Mouse (Mus musculus) hindbrain, embryonic 13.5 days (tissue): Measurements from ENCODE around the gene Ddx51. TPM values are rescaled to one million over a fixed set of nuclear protein-coding genes. Genes with fewer than 3 reads are reported as not detected.

Experiments
- ATAC-seq: fragments of 200-750 bp; cut with Nextera tagmentation; 2 replicates; pipeline ENCODE4 v1.8.0; 2017; ENCODE audit warnings: moderate TSS enrichment; ENCODE audit not compliant: low FRiP score
- H3K27ac ChIP-seq: fragments of 300-500 bp; sonication (generic); 2 replicates; pipeline ENCODE4 v1.5.1; 2015; ENCODE audit warnings: inconsistent platforms, mild to moderate bottlenecking, moderate library complexity
- H3K27me3 ChIP-seq: fragments of 300-500 bp; sonication (generic); 2 replicates; pipeline ENCODE4 v1.6.1; 2015; ENCODE audit warnings: mild to moderate bottlenecking, inconsistent platforms
- H3K36me3 ChIP-seq: fragments of 300-500 bp; sonication (generic); 2 replicates; pipeline ENCODE4 v1.6.1; 2015; ENCODE audit warnings: mild to moderate bottlenecking, inconsistent platforms
- H3K4me1 ChIP-seq: fragments of 300-500 bp; sonication (generic); replicated peaks from 2 replicates; pipeline ENCODE4 v1.6.1; 2015; ENCODE audit warnings: inconsistent platforms
- H3K4me2 ChIP-seq: fragments of 300-500 bp; sonication (generic); 2 replicates; pipeline ENCODE4 v1.6.1; 2015; ENCODE audit warnings: inconsistent platforms, mild to moderate bottlenecking, moderate library complexity
- H3K4me3 ChIP-seq: fragments of 300-500 bp; sonication (generic); 2 replicates; pipeline ENCODE4 v1.5.1; 2015; ENCODE audit warnings: mild to moderate bottlenecking, inconsistent platforms
- H3K9ac ChIP-seq: fragments of 300-500 bp; sonication (generic); 2 replicates; pipeline ENCODE4 v1.6.1; 2015; ENCODE audit warnings: mild to moderate bottlenecking, inconsistent platforms
- H3K9me3 ChIP-seq: fragments of 300-500 bp; sonication (generic); 2 replicates; pipeline ENCODE4 v1.6.1; 2016; ENCODE audit warnings: inconsistent platforms
- WGBS: fragments of 180-500 bp; shearing (Covaris S2); methylation state at CpG from one replicate; pipeline ENCODE4 v1.1.7; 2015; 5-methylcytosine and 5-hydroxymethylcytosine counted together
- microRNA-seq: library from miRNA; unstranded; fragments of <30 nt; microRNA quantifications from one replicate; pipeline ENCODE4, GENCODE M21; 2016
- polyA plus RNA-seq: library from polyadenylated mRNA; unstranded; fragments of >200 nt; fragmentation: Nextera tagmentation; extraction: Ambion mirVana; gene quantifications from 2 replicates; pipeline ENCODE4 v1.2.1, GENCODE M21; 2015

Gene Ddx51
- polyA plus RNA-seq, 1 experiment from 2014 or later: 14.8 TPM

DNA sequence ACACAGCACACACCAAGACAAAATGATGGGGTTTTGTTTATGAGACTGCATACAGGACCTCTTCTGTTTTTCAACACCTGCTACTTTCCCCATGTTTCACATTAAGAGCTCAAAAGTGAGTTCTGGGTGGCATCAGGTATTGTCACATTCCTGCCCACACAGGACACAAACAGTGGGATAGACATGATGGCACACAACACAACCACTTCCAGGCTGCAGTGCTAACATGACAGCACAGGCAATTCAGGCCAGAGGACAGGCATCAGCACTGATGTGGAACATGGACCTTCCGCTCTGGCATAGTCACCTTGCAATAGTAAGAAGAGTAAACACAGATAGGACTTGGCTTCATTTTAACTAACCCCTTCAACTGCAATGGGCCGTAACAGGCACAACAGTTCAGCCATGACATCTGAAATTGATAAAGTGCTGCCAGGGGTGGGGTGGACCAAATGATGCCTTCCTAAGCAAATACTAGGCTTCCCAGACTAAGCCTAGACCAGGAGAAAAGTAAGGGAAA is 11.6 kb downstream of the Ddx51 start:
- no peak for ATAC-seq
- H3K4me3 ChIP-seq: no peak overlapping the region
- no peak overlapping the region for H3K4me2 ChIP-seq
- peaks cover 90% of the 10 kb centered on the region for H3K36me3 ChIP-seq
- no peaks in the 10 kb centered on the region for H3K4me1 ChIP-seq
- H3K27me3 ChIP-seq: no peaks in the 10 kb centered on the region
- no peak overlapping the region for H3K9ac ChIP-seq
- no peak overlapping the region for H3K27ac ChIP-seq
- H3K9me3 ChIP-seq: no peaks in the 10 kb centered on the region
- WGBS: 97% methylated on average over 2 of the region's 2 CpGs

DNA sequence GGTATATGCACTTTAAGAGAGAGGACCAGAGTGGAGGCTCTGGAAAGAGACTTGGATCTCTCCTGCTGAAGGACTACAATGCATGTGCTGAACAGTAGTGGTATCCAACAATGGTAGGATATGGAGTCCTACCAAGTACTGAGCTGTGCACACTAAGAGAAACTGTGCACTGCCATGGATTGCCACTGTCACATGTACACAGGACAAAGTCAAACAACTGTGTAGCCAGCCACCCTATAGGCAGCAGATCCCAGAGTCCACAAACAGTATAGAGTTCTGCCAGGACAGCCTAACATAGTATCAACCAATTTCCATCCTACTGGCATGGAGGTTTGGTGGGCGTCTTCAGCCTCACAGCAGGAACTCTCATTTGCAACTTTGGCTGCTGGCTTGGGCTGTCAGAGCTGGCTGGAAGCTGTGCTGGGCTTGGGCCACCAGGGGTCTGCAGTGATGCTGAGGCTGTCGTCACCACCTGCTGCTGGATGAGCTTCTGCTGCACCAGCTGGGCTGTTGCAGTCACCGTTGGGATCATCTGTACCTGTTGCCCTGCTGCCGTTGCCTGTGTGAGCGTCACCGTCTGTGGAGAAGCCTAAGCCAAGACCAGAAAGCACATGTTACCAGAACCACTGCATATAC is 12.4 kb downstream of the Ddx51 start:
- H3K27me3 ChIP-seq: no peaks in the 10 kb centered on the region
- no peak overlapping the region for H3K9ac ChIP-seq
- peaks cover 90% of the 10 kb centered on the region for H3K36me3 ChIP-seq
- ATAC-seq: no peak
- 58% methylated on average over 6 of the region's 6 CpGs for WGBS
- no peaks in the 10 kb centered on the region for H3K4me1 ChIP-seq
- H3K27ac ChIP-seq: no peak overlapping the region
- H3K9me3 ChIP-seq: no peaks in the 10 kb centered on the region
- H3K4me2 ChIP-seq: no peak overlapping the region
- no peak overlapping the region for H3K4me3 ChIP-seq

DNA sequence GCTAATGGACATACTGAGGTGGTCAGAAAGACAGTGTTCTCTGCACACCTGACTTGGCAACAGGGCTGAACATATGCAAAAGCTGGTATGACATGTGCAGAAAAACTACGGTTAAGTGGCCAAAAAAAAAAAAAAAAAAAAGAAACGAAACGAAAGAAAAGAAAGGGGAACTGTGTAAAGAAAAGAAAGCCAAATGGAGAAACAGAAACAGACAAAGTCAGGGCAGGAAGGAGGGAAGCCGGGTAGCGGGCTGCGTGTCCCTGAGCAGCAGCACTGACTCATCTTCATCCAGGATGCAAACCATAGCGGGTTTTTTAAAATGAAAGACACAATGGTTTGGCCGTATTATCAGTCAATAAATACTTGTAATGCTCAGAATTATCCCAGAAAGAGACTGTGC is 28.8 kb downstream of the Ddx51 start:
- Histone ChIP-seq H3K27me3 (no peaks in the 10 kb centered on the region), H3K9ac (no peak overlapping the region), H3K4me3 (no peak overlapping the region), H3K9me3 (no peaks in the 10 kb centered on the region), H3K4me2 (no peak overlapping the region), H3K4me1 (no peaks in the 10 kb centered on the region), H3K36me3 (peaks cover 95% of the 10 kb centered on the region), H3K27ac (no peak overlapping the region)
- 92% methylated on average over 8 of the region's 8 CpGs for WGBS
- ATAC-seq: no peak

DNA sequence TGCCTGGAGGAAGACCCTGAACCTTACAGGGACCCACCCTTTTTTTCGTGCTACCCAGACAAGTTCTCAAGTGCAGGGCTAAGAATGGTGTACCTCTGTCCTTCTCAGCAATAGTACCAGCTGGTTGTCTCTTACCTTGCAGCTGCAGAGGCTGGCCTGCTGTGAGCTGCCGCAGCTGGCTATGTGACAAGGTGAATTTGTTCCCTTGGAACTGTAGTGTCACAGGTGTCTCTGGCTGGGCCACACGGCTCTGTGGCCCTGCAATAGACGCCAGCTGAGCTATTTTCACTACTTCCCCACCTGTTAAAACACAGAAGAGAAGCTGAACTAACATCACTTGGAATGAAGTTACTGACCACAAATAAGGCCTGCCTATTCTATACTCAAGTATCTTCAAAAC is 45.4 kb downstream of the Ddx51 start:
- no peaks in the 10 kb centered on the region for H3K4me1 ChIP-seq
- no peak overlapping the region for H3K27ac ChIP-seq
- H3K36me3 ChIP-seq: peaks cover 95% of the 10 kb centered on the region
- no peak overlapping the region for H3K9ac ChIP-seq
- no peak for ATAC-seq
- H3K4me2 ChIP-seq: no peak overlapping the region
- H3K4me3 ChIP-seq: no peak overlapping the region
- no peaks in the 10 kb centered on the region for H3K9me3 ChIP-seq
- 93% methylated on average over 4 of the region's 4 CpGs for WGBS
- no peaks in the 10 kb centered on the region for H3K27me3 ChIP-seq

DNA sequence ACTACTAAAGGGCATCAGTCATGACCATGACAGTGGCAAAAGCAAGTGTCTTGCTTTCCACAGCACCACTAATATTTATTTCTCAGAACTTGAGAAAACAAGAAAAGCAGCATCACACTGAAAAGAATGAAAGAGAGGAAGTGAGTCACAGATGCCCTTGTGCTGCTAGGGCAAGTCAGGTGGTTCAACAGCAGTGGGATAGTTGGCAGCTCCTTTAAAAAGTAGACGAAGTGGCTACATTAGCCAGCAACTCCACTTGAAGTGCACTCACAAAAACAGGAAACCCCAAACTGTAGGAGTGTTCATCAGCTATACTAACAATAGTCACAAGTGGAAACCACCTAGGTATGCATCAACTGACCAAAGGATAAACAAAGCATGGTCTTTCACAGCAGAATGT is 50.8 kb downstream of the Ddx51 start:
- no peaks in the 10 kb centered on the region for H3K27me3 ChIP-seq
- 91% methylated on average over 1 of the region's 1 CpGs for WGBS

DNA sequence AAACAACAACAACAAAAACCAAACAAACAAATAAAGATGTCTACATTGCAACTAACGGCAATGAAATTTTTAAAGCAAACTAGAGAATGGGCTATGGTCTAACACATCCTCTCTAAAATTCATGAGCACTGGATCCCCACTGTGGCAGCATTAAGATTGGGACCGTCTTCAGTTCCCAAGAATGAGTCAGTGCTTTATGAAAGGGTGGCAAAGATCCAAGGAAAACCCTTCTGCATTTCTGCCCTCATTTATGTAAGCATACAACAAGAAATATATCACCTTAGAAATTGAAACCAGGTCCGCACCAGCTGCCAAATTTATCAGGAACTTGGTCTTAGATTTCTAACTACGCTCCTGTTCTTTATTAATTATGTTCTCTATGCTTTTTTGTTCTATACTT is 56.0 kb downstream of the Ddx51 start:
- Histone ChIP-seq H3K9ac (no peak overlapping the region), H3K36me3 (peaks cover 72% of the 10 kb centered on the region), H3K27ac (no peak overlapping the region), H3K27me3 (no peaks in the 10 kb centered on the region), H3K4me1 (no peaks in the 10 kb centered on the region), H3K4me3 (no peak overlapping the region), H3K4me2 (no peak overlapping the region), H3K9me3 (no peaks in the 10 kb centered on the region)
- no peak for ATAC-seq
- WGBS: 91% methylated on average over 4 of the region's 4 CpGs

More for the DNA sequence above, 50.8 kb downstream of the Ddx51 start:
- Histone ChIP-seq H3K4me2 (no peak overlapping the region), H3K4me1 (no peaks in the 10 kb centered on the region), H3K9ac (no peak overlapping the region), H3K9me3 (no peaks in the 10 kb centered on the region), H3K36me3 (peaks cover 95% of the 10 kb centered on the region), H3K27ac (no peak overlapping the region), H3K4me3 (no peak overlapping the region)
- no peak for ATAC-seq

Small RNAs within 50 kb of the gene (microRNA-seq; reads per million reads assigned to microRNA genes)
- 3.5 reads per million, percentile 10 among the genes with 10 or more reads in this experiment for gene Mir7026

Other genes starting within 250 kb of the Ddx51 start
- gene Fbrsl1, start 204.9 kb upstream of the Ddx51 start, polyA plus RNA-seq: 18.7 and 20.7 TPM in 2 replicates
- gene Galnt9, start 109.1 kb upstream of the Ddx51 start, polyA plus RNA-seq: 15.5 and 16.1 TPM in 2 replicates
- 41.6 and 41.8 TPM in 2 replicates for gene Noc4l, start within 50 bp of the Ddx51 start, polyA plus RNA-seq
- 53.4 and 54.8 TPM in 2 replicates for gene Ep400, start 117.3 kb downstream of the Ddx51 start, polyA plus RNA-seq
- gene Pus1, start 127.2 kb downstream of the Ddx51 start, polyA plus RNA-seq: 22.3 and 22.5 TPM in 2 replicates
- gene Ulk1, start 156.6 kb downstream of the Ddx51 start, polyA plus RNA-seq: 30.3 and 33.0 TPM in 2 replicates
- 10.7 and 12.6 TPM in 2 replicates for gene Hscb, start 186.3 kb downstream of the Ddx51 start, polyA plus RNA-seq
- gene Chek2, start 186.5 kb downstream of the Ddx51 start, polyA plus RNA-seq: 6.5 and 8.0 TPM in 2 replicates
- 20.2 and 22.0 TPM in 2 replicates for gene Ttc28, start 226.4 kb downstream of the Ddx51 start, polyA plus RNA-seq